Mouse (Mus musculus): ENCODE data around the gene Acbd5. TPM values are rescaled to one million over a fixed set of nuclear protein-coding genes. Genes with fewer than 3 reads are reported as not detected.
"Not testable (repeated sequence)": the region's sequence is repeated elsewhere in the genome, so short reads cannot be mapped to it uniquely, and the experiment has no call there.

The Acbd5 gene
- polyA plus RNA-seq (2017; shearing (Covaris generic)) = 10 to 100 TPM; 49.5 to 62.5 TPM

DNA sequence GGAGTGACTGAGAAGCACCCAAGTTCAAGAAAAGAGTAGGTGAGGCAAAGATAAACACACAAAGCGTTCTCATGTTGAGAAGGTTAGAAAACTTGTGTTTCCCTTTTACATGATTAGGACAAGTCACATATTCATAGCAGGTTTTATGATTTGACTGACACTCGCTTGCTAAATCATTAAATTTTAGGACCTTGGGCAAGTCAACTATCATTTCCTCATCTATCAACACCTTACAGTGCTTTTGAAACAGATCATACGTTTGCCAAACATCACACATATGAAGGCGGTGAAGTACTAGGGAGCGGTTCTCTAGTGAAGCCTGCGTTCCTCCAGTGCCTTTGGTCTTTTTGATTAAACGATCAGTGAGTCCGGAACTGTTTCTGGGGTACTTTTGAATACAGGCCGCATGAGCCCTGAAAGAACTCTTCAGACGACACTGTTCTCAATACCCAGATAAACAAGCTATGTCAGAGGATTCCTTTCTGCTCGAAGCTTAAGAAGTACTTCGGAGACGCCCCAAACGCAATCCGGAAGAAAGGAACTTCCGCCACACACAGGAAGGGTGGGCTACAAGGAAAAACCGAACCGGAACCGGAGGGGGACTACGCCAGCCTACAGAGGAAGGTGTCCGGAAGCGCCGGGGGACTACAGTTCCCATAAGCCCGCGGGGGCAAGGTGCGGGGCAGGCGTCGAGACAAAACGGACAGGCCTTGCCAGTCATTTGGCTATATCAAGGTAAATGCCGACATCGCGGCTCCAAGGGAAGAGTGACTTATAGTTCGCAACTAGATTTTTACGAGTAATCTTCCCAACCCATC, at the start of gene Acbd5:
TSS of gene Acbd5 (plus strand) at position 616 of the 818 bp plus-strand sequence.
- ATAC-seq = peak; percentile 87

DNA sequence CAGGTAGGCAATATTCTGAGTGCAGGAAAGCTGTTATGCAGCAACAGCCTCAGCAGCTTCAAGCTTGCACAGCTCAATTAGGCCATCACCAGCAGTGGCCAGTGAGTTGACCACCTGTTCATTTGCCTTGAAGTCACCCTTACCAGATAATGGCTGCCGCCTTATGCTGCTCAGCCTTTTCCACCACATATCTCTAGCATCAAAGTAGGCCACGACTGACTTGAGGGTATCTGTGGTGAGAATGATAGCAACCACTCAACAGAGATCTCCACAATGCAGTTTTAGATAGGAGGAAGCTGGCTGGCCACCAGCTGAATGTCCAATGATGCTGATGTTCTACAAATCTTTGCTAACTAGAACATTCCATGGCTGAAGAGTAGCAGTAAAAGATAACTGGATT, 48.8 kb upstream of the Acbd5 start:
- no peak for ATAC-seq

DNA sequence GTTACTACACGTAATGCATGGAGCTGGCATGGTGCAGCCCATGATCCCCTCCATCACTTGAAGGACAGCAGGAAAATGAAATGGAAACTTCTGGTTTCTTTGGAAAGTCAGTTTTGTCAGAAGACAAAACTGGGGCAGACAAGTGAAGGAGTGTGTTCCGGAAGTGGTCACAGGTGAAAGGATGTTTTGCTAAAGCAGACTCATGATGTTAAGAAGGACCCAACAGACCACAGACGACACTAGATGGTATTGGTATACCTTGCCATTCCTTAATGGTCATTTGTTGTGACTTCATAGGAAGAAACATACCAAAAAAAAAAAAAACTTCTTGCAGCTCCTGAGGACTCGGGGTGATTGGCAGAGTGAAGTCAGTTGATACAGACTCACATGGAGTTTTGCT, 46.6 kb upstream of the Acbd5 start:
- ATAC-seq = peak; percentile 64

DNA sequence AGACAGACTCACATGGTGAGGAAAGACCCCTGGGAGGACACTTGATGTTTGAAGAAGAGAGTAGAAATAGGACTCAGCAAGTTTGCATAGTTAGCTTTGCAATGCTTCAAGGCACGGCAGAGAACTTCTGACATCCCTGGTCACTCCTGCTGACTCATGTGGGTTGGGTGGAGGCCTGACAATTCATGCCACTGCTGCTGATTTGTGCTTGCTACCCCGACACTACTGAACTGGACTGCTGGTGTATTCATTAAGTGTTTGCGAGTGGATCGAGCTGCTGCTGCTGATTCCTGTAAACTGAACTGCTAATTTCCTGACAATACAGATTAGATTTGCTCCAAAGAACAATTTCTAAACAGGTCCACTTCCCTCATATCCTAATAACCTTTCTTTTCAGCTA, 46.2 kb upstream of the Acbd5 start:
- no peak for ATAC-seq

DNA sequence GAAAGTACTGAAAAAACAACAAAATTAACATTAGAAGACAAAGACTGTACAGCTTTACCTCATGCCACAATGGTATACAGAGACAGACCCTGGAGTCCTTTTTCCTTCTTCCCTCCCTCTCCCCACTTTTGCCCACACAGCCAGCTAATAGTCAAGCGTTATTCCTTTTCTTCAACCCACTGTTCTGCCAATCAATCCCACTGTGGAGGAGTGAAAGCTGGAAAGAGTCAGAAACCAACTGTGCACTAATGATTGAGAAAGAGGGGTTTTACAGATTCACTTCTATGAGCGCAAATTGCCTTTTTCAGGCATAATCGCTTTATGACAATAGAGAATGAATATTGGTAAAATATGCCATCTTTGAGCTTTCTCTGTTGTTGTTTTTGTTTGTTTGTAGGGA, 44.9 kb upstream of the Acbd5 start:
- no peak for ATAC-seq

DNA sequence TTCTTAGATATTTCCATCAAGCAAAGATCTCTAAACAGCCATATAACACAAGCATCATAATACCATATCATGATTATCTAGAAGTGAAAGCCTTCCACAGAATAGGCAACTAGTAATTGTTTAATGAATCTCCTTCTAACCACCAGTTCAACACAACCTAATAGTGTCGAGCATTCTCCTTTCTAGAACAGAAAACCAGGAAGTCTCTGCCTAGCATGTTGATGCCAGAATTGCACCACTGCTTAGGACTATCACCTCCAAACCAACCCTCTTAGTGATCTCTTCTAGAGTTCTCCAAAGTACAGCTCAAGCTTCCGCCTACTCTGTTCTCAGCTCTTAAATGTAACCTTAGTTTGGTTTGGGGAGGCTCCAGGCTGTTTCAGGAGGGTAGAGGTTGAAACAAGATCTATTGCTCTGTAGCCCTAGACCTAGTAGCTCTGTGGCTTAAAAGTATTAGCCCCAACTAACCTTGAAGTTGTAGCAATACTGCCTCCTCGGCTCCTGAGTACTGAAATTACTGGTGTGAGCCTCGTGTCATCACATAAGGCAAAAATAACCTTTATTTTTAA, 44.2 kb upstream of the Acbd5 start:
- no peak for ATAC-seq

DNA sequence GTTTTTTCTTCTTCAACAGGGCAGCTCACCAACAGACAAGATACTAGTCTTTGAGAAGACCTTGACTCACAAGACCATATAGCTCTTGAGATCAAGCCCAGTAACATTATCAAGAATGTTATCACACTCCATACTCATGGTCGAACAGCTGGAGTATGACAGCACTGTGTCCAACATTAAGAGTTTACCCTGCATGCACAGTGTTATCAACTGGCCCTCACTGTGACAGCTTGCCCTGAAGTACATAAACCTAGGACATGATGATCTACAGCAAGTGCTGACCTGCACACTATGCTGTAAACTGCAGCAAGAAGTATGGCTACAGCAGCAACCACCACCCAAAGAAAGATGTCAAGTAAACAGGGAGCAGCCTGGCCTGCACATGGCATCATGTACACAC, 41.6 kb upstream of the Acbd5 start:
- ATAC-seq = no peak

DNA sequence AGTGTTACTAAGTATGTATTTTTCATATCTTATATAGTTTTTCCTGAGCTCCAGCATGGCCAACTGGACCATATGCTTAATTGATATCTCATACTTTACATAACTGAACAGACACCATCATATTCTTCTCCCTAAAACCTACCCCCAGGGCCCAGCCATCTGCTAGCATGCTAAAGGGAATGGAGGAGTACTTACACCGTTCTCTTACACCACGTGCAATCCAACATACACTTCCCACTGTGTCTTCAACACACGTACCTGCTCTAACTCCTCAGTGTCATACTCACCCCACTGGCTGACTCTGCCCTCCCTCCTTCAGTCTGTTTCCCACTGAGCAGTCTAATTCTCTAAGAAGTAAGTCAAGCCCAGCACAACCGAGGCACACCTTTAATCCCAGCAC, 39.1 kb upstream of the Acbd5 start:
- no peak for ATAC-seq

DNA sequence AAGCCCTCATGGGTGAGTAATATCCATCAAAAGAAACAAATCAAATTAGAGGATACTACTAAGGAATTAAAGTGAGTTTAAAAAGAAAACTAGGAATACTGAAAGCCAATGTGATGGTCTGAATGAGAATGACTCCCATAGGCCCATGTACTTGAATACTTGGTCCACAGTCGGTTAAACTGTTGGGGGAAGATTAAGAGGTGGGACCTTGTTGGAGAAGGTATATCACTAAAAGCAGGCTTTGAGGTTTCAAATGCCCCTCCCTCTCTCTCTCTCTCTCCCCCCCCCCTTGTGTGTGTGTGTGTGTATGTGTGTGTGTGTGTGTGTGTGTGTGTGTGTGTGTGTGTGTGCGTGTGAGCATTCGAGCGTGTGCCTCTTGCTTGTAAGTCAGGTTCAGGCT, 37.3 kb upstream of the Acbd5 start:
- no peak for ATAC-seq

DNA sequence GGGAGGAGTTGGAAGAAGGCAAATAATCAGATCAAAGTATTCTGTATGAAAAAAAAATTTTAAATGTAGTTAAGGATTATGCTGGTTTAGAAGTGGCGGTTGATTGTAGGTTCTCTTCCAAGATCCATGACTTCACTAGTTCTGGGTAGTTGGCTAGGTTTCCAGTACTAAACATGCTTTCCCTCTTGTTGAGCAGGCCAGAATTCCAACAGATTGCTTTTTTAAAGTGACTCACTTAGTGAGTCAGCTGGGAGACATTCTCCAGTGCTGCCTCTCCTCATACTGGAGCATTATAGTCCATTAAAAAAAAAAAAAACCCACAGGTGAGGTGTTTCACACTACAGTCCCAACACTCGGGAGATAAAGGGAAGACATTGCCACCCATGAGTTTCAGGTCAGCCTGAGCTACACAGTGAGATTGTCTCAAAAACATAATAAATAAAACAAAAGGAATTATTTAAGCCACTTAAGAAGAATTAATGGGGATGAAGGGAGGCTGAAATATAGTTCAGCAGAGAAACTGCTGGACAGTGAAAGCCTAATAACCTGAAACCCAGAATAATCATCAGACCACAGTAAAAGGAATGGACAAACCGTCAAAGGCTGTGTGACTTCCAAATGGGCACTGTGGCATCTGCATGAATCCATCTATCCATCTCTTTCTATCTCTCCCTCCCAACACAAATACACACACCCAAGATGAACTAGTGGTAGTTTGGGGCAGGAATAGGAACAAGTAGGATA, 33.1 kb upstream of the Acbd5 start:
- no peak for ATAC-seq

DNA sequence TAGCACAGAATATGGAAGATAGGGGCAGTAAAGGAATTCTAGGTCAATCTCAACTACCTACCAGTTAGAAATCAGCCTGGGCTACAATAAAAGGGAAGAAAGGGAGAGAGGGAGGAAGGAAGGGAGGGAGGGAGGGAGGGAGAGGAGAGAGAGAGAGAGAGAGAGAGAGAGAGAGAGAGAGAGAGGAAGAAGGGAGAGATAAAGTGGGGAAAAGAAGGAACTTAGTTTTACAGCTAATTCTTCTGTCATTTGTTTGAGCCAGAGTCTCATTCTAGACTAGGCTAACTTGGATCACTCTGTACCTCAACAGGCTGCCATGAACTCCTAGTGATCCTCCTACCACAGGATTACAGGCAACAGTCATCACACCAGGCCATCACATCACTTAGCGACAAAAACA, 32.5 kb upstream of the Acbd5 start:
- ATAC-seq = no peak

DNA sequence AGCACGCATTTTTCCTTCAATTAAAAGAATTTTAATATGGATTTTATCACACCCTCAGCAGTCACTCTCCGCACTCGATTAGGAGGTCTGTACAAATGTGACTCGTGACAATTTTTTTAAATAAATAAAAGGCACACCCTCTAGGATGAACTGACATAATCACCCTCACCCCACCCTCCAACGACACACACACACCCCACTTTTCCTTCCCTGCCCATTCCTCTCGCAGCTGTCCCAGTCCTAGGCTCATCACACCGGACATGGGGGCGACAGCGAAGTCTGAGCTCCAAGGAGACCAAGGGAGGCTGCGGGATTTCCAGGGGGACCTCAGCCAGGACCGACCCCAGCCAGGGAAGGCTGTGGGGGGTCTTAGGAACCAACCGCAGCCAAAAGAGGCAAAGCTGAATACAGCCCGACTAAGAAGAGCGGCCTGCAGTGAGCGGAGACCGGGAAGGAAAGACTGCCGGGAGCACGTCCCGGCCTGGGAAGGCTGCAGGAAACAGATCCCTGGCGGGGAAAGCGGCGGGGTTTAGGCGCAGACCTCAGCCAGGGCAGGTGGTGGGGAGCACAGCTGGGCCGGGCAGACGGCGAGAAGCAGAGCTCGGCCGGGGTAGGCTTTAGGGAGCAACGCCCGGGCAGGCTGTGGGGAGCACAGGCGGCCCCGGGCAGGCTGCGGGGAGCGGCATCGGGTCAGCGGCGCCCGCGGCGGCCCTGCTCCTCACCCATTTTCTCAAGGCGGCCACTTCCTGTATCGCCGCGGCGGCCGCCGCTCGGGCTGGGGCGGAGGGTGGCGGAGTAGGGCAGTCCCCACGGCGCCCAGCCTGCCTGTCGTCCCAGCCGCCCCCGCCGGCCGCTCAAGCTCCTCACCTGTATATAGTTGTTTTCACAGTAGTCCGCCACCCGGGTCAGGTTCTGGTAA, 28.6 kb upstream of the Acbd5 start:
- ATAC-seq = peak; percentile 57

DNA sequence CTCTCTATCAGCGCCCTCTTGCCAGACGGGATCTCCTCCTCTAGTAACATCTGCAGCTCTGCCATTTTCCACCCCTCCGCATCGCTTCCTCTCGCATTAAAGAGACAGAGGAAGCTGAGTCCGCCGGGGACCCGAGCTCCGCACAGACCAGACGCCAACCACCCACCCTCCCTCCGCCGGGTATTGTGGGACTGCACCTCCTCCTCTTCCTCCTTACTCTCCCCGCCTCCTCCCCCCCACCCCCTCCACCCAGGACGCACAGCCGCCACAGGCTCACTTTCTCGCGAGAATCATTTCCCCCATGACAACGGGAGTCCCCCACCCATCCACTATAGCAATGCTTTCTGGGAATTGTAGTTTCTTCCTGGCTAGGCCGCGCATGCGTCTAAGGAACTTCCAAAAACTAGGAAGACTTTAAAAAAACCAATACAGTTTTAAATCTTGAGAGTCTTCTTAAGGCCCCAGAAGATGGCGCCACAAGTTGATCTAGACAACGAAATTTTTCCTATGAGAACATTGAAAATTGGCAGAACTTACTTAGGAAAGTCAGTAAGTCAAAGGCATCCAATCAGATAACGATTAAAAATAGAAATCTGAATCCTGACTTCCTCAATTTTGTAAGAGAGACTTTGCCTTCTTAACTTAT, 27.8 kb upstream of the Acbd5 start, which contains the start of gene Abi1:
TSS of gene Abi1 (minus strand) at position 241 of the 646 bp plus-strand sequence.
- ATAC-seq = peak; percentile 85

DNA sequence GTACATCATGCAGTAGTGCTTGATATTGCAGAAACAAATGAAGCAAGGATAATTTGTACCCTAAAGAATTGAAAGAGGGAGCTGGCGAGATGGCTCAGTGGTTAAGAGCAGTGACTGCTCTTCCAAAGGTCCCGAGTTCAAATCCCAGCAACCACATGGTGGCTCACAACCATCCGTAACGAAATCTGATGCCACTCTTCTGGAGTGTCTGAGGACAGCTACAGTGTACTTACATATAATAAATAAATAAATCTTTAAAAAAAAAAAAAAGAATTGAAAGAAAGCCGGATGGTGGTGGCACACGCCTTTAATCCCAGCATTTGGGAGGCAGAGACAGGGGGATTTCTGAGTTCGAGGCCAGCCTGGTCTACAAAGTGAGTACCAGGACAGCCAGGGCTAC, 27.3 kb upstream of the Acbd5 start:
- not testable (repeated sequence) for ATAC-seq

DNA sequence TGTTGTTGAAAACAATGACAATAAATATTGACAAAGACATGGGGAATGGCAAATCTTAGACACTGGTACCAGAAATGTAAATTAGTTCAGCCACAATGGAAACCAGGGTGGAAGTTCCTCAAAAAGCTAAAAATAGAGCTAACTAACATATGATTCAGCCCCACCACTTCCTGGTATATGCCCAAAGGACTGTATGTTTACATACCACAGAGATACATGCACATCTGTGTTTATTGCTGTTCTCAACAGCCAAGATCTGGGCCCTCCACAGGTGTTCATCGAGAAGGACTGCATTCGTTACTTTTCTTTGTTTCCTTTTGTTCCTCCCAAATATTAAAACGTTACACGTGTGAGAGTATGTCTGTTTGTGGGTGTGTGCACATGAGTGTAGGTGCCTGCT, 26.5 kb upstream of the Acbd5 start:
- ATAC-seq = no peak

DNA sequence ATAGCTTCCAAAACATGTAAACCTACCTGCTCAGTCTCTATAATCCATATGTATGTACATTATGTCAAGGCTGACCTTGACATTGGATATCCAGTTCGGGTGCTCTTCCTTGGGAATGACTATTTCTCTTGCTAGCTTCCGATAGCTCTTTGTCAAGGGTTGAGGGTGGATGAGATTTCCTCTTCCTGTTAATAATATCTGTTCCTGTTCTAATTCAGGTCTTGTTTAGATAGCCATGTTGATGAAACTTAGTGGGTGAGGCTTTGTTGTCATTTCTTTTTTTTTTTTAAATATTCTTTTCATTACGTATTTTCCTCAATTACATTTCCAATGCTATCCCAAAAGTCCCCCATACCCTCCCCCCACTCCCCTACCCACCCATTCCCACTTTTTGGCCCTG, 25.8 kb upstream of the Acbd5 start:
- no peak for ATAC-seq

DNA sequence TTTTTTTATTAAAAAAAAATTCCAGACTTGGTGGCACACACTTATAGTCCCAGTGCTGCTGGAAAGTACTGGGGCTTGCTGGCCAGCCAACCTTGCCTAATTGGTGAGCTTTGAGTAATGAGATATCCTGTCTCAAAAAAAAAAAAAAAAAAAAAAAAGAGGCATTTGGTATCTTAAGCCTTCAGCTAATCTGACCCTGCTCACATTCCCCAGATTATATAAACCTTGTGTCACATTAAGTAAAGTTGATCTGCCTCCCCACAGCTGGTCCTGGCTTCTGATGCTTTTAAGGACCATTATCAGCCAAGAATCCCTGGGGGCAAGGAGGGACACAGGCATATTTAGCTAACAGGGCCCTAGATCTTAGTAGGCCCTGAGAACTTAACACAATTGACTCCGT, 22.3 kb upstream of the Acbd5 start:
- no peak for ATAC-seq

DNA sequence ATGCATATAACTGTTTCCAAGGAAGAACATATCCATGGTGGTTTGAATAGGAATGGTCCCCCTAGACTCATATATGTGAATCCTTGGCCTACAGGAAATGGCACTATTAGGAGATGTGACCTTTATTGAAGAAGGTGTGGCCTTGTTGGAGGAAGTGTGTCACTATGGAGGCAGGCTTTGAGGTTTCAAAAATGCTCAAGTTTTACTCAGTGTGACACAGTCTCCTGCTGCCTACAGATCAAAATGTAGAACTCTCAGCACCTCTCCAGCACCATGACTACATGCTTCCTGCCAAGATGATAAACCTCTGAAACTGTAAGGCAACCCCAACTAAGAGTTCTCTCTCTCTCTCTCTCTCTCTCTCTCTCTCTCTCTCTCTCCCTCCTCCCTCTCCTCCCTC, 20.0 kb upstream of the Acbd5 start:
- ATAC-seq = peak; percentile 81

DNA sequence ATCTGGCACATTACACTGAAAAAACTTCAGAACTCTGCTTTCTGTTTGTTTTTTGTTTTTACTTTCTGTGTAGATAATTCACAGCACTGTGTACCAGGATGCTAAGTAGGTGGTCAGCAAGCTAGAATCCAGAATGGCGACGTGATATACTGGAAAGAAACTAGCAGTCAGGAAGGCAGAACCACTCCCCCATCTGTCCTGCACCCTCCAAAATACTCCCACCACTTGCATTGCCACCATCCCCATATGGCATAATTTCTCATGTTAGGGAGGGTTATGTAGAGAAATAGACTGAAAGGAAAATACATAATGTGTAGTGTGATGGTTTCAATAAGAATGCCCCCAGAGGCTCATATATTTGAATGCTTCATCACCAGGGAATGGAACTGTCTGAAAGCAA, 16.1 kb upstream of the Acbd5 start:
- ATAC-seq = no peak

DNA sequence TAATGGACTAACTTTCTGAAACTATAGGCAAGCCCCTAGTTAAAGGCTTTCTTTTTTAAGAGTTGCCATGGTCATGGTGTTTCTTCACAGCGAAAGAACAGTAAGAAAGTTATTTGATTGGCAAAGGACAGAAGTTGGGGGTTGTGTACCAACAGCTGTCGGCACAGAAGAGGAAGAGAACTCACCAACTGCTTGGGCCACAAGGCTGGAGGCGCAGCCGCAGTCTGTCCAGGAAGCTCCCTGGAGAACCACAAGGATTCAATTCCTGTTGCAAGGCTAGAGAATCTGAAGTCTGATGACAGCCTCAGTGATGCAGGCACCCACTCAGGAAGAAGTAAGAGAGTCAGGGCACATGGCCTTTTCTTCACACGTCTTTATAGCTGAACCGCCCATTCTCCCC, 15.4 kb upstream of the Acbd5 start:
- ATAC-seq = no peak

DNA sequence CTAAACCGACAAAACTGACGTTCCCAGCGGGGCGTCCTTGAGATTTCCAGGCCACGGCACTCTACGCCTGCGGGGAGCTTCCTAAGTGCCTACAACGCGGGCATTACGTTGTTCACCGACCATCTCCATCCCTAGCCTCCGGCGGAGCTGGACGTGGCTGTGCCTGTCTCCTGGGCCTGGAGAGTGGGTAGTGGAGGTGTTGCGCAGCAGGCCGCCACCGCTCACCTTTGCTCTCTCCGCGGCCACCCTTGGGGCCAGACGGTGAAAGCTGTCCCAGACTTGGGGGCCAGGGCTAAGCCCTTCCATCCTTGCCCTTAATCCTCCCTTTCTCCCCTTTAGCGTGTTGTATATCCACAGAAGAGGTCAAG, 387 bp downstream of the Acbd5 start:
- ATAC-seq = peak; percentile 4
